Mouse (Mus musculus) embryo, embryonic 11 days (tissue): ENCODE measurements around the gene Klk15.

Experiments
- DNase-seq: peaks from one replicate; pipeline ENCODE4 v3.0.0-alpha.2; 2015

The Klk15 gene

GRCm38 (mm10) chr7:43985657-43986056, 52.1 kb downstream of the Klk15 start:
- DNase-seq, result no peak
